In genomic region chr13:119596321-119597211, GRCm38 (mm10) we compare ENCODE assay signal across 8 mouse cellular contexts. TPM values are rescaled to one million over a fixed set of nuclear protein-coding genes. Genes with fewer than 3 reads are reported as not detected.
DNase-seq lines count a peak whose midpoint lies in the region; ATAC-seq lines count a peak whose summit lies in the region.
"Not testable (repeated sequence)": the region's sequence is repeated elsewhere in the genome, so short reads cannot be mapped to it uniquely, and the experiment has no call there.

No protein-coding gene starts in this region.

- peak; percentile 55 for DNase-seq in NIH3T3 (ENCODE audit: low read depth)
- peak; percentile 18 to 51 for DNase-seq in cerebellum, postnatal 4 days (ENCODE audit: low spot score in 2 of 2)
- peak; percentile 82 for DNase-seq in forelimb bud, embryonic 11.5 days (ENCODE audit: low read depth, low spot score)
- DNase-seq in retina, postnatal 1 day = peak; percentile 91
- peak; percentile 36 for DNase-seq in urinary bladder, postnatal 10 days (ENCODE audit: low spot score)

- H3K9ac ChIP-seq in hindbrain, embryonic 13.5 days; limb, embryonic 13.5 days: not testable (repeated sequence)

- not testable (repeated sequence) for H3K4me3 ChIP-seq in hindbrain, embryonic 13.5 days; limb, embryonic 13.5 days

- peak; percentile 95 for ATAC-seq in hindbrain, embryonic 13.5 days (ENCODE audit: low FRiP score)
- peak; percentile 92 for ATAC-seq in limb, embryonic 13.5 days (ENCODE audit: low FRiP score, low read depth)
- peak; percentile 59 for ATAC-seq in megakaryocyte-erythroid progenitor cell, adult 5-6 weeks (replicated peaks; ENCODE audit: low FRiP score, low TSS enrichment, poor library complexity, severe bottlenecking)

- not testable (repeated sequence) for H3K36me3 ChIP-seq in hindbrain, embryonic 13.5 days; limb, embryonic 13.5 days

- not testable (repeated sequence) for H3K4me1 ChIP-seq in hindbrain, embryonic 13.5 days (replicated peaks); limb, embryonic 13.5 days

- H3K27ac ChIP-seq in hindbrain, embryonic 13.5 days; limb, embryonic 13.5 days: not testable (repeated sequence)

- H3K4me2 ChIP-seq in hindbrain, embryonic 13.5 days; limb, embryonic 13.5 days (replicated peaks): not testable (repeated sequence)

- peaks cover 13% of the 10 kb centered on the region for H3K9me3 ChIP-seq in hindbrain, embryonic 13.5 days
- H3K9me3 ChIP-seq in limb, embryonic 13.5 days = peaks cover 14% of the 10 kb centered on the region

- 69% methylated on average over 16 of the region's 16 CpGs for WGBS in hindbrain, embryonic 13.5 days
- WGBS in limb, embryonic 13.5 days = 69% methylated on average over 16 of the region's 16 CpGs

- not testable (repeated sequence) for H3K27me3 ChIP-seq in hindbrain, embryonic 13.5 days; limb, embryonic 13.5 days

RNA-seq across cellular contexts. Expression of gene Ccl28, which starts 27.1 kb away (rescaled TPM):
- polyA plus RNA-seq in hindbrain, embryonic 13.5 days (2015; fragmentation: Nextera tagmentation; extraction: Ambion mirVana) = 0.30 and 0.49 TPM in 2 replicates
- 0.18 and 0.23 TPM in 2 replicates for polyA plus RNA-seq in limb, embryonic 13.5 days (2015; fragmentation: Nextera tagmentation; extraction: Ambion mirVana)
- total RNA-seq in megakaryocyte-erythroid progenitor cell, adult 5-6 weeks (2014; fragmentation: Nextera tagmentation) = 0.69 TPM in 1 of 2 replicates, not detected in the other
- 0.14 and 0.72 TPM in 2 replicates for total RNA-seq in megakaryocyte-erythroid progenitor cell, adult 5-6 weeks (2017)

Comparison
In these comparisons a context has a peak if more than half of its experiments do, and no peak if none do; other contexts are left out.
1. DNase-seq: peak in every context shown above with its lines; median percentile 91 in retina, postnatal 1 day; 82 in forelimb bud, embryonic 11.5 days; 55 in NIH3T3; 36 in urinary bladder, postnatal 10 days; 34 in cerebellum, postnatal 4 days.